Mouse (Mus musculus) frontal cortex, postnatal 14 days (tissue): ENCODE results near the gene Gm17359.

ENCODE experiments used
- DNase-seq, 2 experiments: peaks; one replicate each; pipeline ENCODE4 v3.0.0; 2022; ENCODE audit warnings: low spot score in 2 of 2

Gm17359 gene

GRCm38 (mm10) chr3:79475980-79476379, 139.5 kb downstream of the Gm17359 start:
- DNase-seq, result no peak

- DNase-seq, result no peak
Measured at GRCm38 (mm10) chr3:79478400-79478799, 141.9 kb downstream of the Gm17359 start.

GRCm38 (mm10) chr3:79478880-79479279, 142.4 kb downstream of the Gm17359 start:
- DNase-seq, result no peak

- DNase-seq, result no peak
Measured at GRCm38 (mm10) chr3:79484286-79485063, 148.0 kb downstream of the Gm17359 start.

- no peak for DNase-seq
Measured at GRCm38 (mm10) chr3:79488025-79488424, 151.6 kb downstream of the Gm17359 start.

- no peak for DNase-seq
Measured at GRCm38 (mm10) chr3:79490102-79490501, 153.6 kb downstream of the Gm17359 start.

- DNase-seq, result no peak
Measured at GRCm38 (mm10) chr3:79491614-79492013, 155.2 kb downstream of the Gm17359 start.

GRCm38 (mm10) chr3:79493064-79493463, 156.6 kb downstream of the Gm17359 start:
- no peak for DNase-seq

- DNase-seq, result no peak
Measured at GRCm38 (mm10) chr3:79494028-79494427, 157.6 kb downstream of the Gm17359 start.

- no peak for DNase-seq
Measured at GRCm38 (mm10) chr3:79495151-79495550, 158.7 kb downstream of the Gm17359 start.

GRCm38 (mm10) chr3:79496668-79497067, 160.2 kb downstream of the Gm17359 start:
- DNase-seq, result no peak

- DNase-seq, result no peak
Measured at GRCm38 (mm10) chr3:79500279-79500678, 163.8 kb downstream of the Gm17359 start.

- DNase-seq, result no peak
Measured at GRCm38 (mm10) chr3:79501166-79501728, 164.8 kb downstream of the Gm17359 start.
